Mouse (Mus musculus) intestine, postnatal 0 days (tissue): ENCODE measurements around the gene Esrp2. TPM values are rescaled to one million over a fixed set of nuclear protein-coding genes. Genes with fewer than 3 reads are reported as not detected.
A peak's percentile ranks its signal among the peaks of the same experiment; 100 is the strongest.

Experiments used
- ATAC-seq: fragments of 200-750 bp; cut with Nextera tagmentation; 2 replicates; pipeline ENCODE4 v1.8.0; 2017; ENCODE audit warnings: mild to moderate bottlenecking, moderate TSS enrichment, moderate library complexity
- H3K27ac ChIP-seq: fragments of 300-500 bp; sonication (generic); 2 replicates; pipeline ENCODE4 v1.5.1; 2014; ENCODE audit warnings: mild to moderate bottlenecking, low read depth, low read length, moderate library complexity
- H3K27me3 ChIP-seq: fragments of 300-500 bp; sonication (generic); replicated peaks from 2 replicates; pipeline ENCODE4 v1.6.1; 2014; ENCODE audit warnings: low read length, mixed read lengths; ENCODE audit not compliant: control insufficient read depth, insufficient read depth
- H3K36me3 ChIP-seq: fragments of 300-500 bp; sonication (generic); 2 replicates; pipeline ENCODE4 v1.6.1; 2014; ENCODE audit warnings: mild to moderate bottlenecking, moderate library complexity; ENCODE audit not compliant: control insufficient read depth, insufficient read depth
- H3K4me1 ChIP-seq: fragments of 300-500 bp; sonication (generic); replicated peaks from 2 replicates; pipeline ENCODE4 v1.6.1; 2014; ENCODE audit warnings: antibody characterized with exemption, low read length, mixed read lengths; ENCODE audit not compliant: control insufficient read depth, insufficient read depth
- H3K4me2 ChIP-seq: fragments of 300-500 bp; sonication (generic); replicated peaks from 2 replicates; pipeline ENCODE4 v1.6.1; 2014; ENCODE audit warnings: low read depth, mild to moderate bottlenecking, moderate library complexity
- H3K4me3 ChIP-seq: fragments of 300-500 bp; sonication (generic); 2 replicates; pipeline ENCODE4 v1.5.1; 2014; ENCODE audit warnings: low read depth, low read length
- H3K9ac ChIP-seq: fragments of 300-500 bp; sonication (generic); 2 replicates; pipeline ENCODE4 v1.6.1; 2014; ENCODE audit warnings: mild to moderate bottlenecking, low read depth, low read length
- H3K9me3 ChIP-seq: fragments of 300-500 bp; sonication (generic); 2 replicates; pipeline ENCODE4 v1.6.1; 2016; ENCODE audit warnings: mixed run types; ENCODE audit not compliant: control insufficient read depth
- CTCF ChIP-seq: sonication (generic); IDR thresholded peaks from 2 replicates; pipeline ENCODE4 v1.5.1; 2016; ENCODE audit warnings: low read depth, mild to moderate bottlenecking, control low read depth, antibody characterized with exemption, moderate library complexity
- WGBS: fragments of 180-500 bp; shearing (Covaris S2); extraction: QIAGEN DNeasy Blood & Tissue Kit; methylation state at CpG from one replicate; pipeline ENCODE4 v1.1.7; 2014; 5-methylcytosine and 5-hydroxymethylcytosine counted together
- polyA plus RNA-seq: library from polyadenylated mRNA; unstranded; fragments of >200 nt; fragmentation: Nextera tagmentation; extraction: Ambion mirVana; gene quantifications from 2 replicates; pipeline ENCODE4 v1.2.1, GENCODE M21; 2015

Esrp2 gene
- polyA plus RNA-seq, 1 experiment from 2014 or later = 11.0 TPM

- ATAC-seq = no peak
- Histone ChIP-seq H3K27ac (no peak overlapping the region), H3K36me3 (peaks cover 28% of the 10 kb centered on the region), H3K9ac (no peak overlapping the region), H3K4me2 (no peak overlapping the region), H3K27me3 (no peaks in the 10 kb centered on the region), H3K9me3 (no peaks in the 10 kb centered on the region), H3K4me1 (no peaks in the 10 kb centered on the region), H3K4me3 (no peak overlapping the region)
- TF ChIP-seq CTCF = no peak
- WGBS = 92% methylated on average over 6 of the region's 6 CpGs
Observed at GRCm38 (mm10) chr8:106159876-106160275, 23.1 kb upstream of the Esrp2 start.

DNA sequence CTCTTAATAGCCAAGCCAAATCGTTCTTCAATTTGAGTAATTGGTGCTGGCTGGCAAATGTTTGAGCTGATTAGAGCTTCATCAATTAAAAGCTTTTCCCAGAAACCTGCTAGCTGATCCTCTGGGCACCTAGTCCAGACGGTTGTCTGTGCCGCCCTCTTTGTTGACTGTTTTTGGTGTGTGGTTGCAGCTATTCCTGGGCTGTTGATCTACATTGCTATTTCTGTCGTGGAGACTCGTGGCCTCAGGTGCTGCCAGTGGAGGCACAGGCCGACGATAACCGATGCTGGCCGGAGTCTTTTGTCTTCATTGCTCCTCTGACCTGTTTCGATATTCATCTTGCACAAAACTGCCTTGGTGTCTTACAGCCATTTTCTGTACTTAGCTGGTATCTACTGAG is 21.6 kb upstream of the Esrp2 start:
- H3K4me2 ChIP-seq = no peak overlapping the region
- H3K27me3 ChIP-seq = no peaks in the 10 kb centered on the region
- H3K4me3 ChIP-seq = no peak overlapping the region
- no peak for ATAC-seq
- no peaks in the 10 kb centered on the region for H3K9me3 ChIP-seq
- no peak for TF ChIP-seq CTCF
- no peak overlapping the region for H3K9ac ChIP-seq
- no peak overlapping the region for H3K27ac ChIP-seq
- WGBS = 93% methylated on average over 10 of the region's 10 CpGs
- H3K4me1 ChIP-seq = no peaks in the 10 kb centered on the region
- peaks cover 24% of the 10 kb centered on the region for H3K36me3 ChIP-seq

DNA sequence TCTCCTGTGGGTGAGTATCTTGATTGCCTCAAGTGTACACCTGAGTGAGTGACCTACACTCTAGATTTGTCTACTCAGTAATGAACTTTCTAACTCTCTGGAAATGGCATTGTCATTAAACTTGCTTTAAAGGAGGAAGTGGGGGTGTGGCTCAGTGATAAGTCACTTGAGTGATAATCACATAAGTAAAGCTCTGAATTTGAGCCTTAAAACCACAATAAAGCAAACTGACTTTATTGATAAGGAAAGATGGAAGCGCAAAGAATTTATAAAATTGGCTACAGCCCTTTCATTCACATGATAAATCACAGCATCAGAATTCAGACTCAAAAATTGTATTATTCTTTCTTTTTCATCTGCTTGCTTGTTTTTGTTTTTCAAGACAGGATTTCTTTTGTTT is 20.6 kb upstream of the Esrp2 start:
- peaks cover 21% of the 10 kb centered on the region for H3K36me3 ChIP-seq
- no peaks in the 10 kb centered on the region for H3K4me1 ChIP-seq
- no peak overlapping the region for H3K4me3 ChIP-seq
- H3K27me3 ChIP-seq = no peaks in the 10 kb centered on the region
- ATAC-seq = no peak
- TF ChIP-seq CTCF = no peak
- no peak overlapping the region for H3K27ac ChIP-seq
- no peak overlapping the region for H3K4me2 ChIP-seq
- WGBS = 48% methylated on average over 1 of the region's 1 CpGs
- H3K9ac ChIP-seq = no peak overlapping the region
- no peaks in the 10 kb centered on the region for H3K9me3 ChIP-seq

DNA sequence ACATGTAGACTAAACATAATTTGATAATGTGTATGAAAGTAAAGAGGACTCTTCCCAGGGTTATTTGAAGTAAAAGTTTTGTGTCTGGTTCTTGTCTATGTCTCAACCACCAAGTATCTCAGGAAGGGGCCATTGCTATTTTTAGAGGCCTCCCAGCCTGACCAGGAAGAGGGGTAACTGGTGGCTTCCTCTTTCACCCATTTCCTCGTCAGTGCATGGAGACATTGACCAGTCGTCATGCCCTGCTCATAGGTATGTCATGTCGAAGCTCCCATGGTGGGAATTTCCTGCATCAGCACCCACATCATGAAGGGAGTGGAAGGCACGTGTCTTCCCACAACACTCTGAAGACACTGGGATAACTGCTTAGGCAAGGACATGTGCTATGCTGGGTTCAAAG is 16.1 kb upstream of the Esrp2 start:
- H3K36me3 ChIP-seq = no peaks in the 10 kb centered on the region; the same call in 1 of the 2 replicates
- 64% methylated on average over 4 of the region's 4 CpGs for whole genome bisulfite sequencing
- no peak for ATAC-seq

GRCm38 (mm10) chr8:106151041-106151440 is 14.3 kb upstream of the Esrp2 start:
- Histone ChIP-seq H3K9me3 (no peaks in the 10 kb centered on the region), H3K36me3 (no peaks in the 10 kb centered on the region; the same call in 1 of the 2 replicates), H3K4me2 (peak overlapping the region; percentile 78), H3K9ac (no peak overlapping the region), H3K4me1 (no peaks in the 10 kb centered on the region), H3K27ac (no peak overlapping the region), H3K27me3 (no peaks in the 10 kb centered on the region), H3K4me3 (peak overlapping the region; percentile 63)
- WGBS = 82% methylated on average over 9 of the region's 9 CpGs
- no peak for TF ChIP-seq CTCF
- ATAC-seq = no peak

More for the DNA sequence above, 16.1 kb upstream of the Esrp2 start:
- no peaks in the 10 kb centered on the region for H3K27me3 ChIP-seq
- no peaks in the 10 kb centered on the region for H3K4me1 ChIP-seq
- no peaks in the 10 kb centered on the region for H3K9me3 ChIP-seq
- H3K27ac ChIP-seq = no peak overlapping the region
- no peak for TF ChIP-seq CTCF
- H3K9ac ChIP-seq = no peak overlapping the region
- H3K4me2 ChIP-seq = no peak overlapping the region
- no peak overlapping the region for H3K4me3 ChIP-seq

GRCm38 (mm10) chr8:106150653-106151000 is 13.9 kb upstream of the Esrp2 start:
- H3K4me3 ChIP-seq = peak overlapping the region; percentile 63
- no peaks in the 10 kb centered on the region for H3K27me3 ChIP-seq
- ATAC-seq = no peak
- H3K36me3 ChIP-seq = no peaks in the 10 kb centered on the region; the same call in 1 of the 2 replicates
- TF ChIP-seq CTCF = no peak
- H3K27ac ChIP-seq = no peak overlapping the region
- WGBS = 20% methylated on average over 8 of the region's 8 CpGs
- H3K4me1 ChIP-seq = no peaks in the 10 kb centered on the region
- H3K4me2 ChIP-seq = peak overlapping the region; percentile 78
- H3K9me3 ChIP-seq = no peaks in the 10 kb centered on the region
- peak overlapping the region; percentile 49; the same call in 1 of the 2 replicates for H3K9ac ChIP-seq
